Mouse (Mus musculus) stomach, embryonic 16.5 days (tissue): ENCODE measurements around the gene Vav3. TPM values are rescaled to one million over a fixed set of nuclear protein-coding genes. Genes with fewer than 3 reads are reported as not detected.
"Not testable (repeated sequence)": the region's sequence is repeated elsewhere in the genome, so short reads cannot be mapped to it uniquely, and the experiment has no call there.

Experiments
- ATAC-seq: fragments of 200-750 bp; cut with Nextera tagmentation; 2 replicates; pipeline ENCODE4 v1.8.0; 2017; ENCODE audit warnings: moderate number of reproducible peaks, moderate TSS enrichment; ENCODE audit not compliant: insufficient read depth, low FRiP score
- H3K27ac ChIP-seq: fragments of 300-500 bp; sonication (generic); 2 replicates; pipeline ENCODE4 v1.5.1; 2014; ENCODE audit warnings: low read length
- H3K27me3 ChIP-seq: fragments of 300-500 bp; sonication (generic); 2 replicates; pipeline ENCODE4 v1.6.1; 2014; ENCODE audit warnings: low read length, control low read depth, mixed read lengths; ENCODE audit not compliant: control insufficient read depth, insufficient read depth
- H3K36me3 ChIP-seq: fragments of 300-500 bp; sonication (generic); 2 replicates; pipeline ENCODE4 v1.6.1; 2014; ENCODE audit warnings: low read length; ENCODE audit not compliant: control insufficient read depth, insufficient read depth
- H3K4me1 ChIP-seq: fragments of 300-500 bp; sonication (generic); 2 replicates; pipeline ENCODE4 v1.6.1; 2014; ENCODE audit warnings: low read length, control low read depth, mixed read lengths; ENCODE audit not compliant: control insufficient read depth, insufficient read depth
- H3K4me2 ChIP-seq: fragments of 300-500 bp; sonication (generic); 2 replicates; pipeline ENCODE4 v1.6.1; 2014; ENCODE audit warnings: low read depth, low read length, mixed read lengths
- H3K4me3 ChIP-seq: fragments of 300-500 bp; sonication (generic); replicated peaks from 2 replicates; pipeline ENCODE4 v1.5.1; 2014; ENCODE audit warnings: mild to moderate bottlenecking, low read length
- H3K9ac ChIP-seq: fragments of 300-500 bp; sonication (generic); 2 replicates; pipeline ENCODE4 v1.6.1; 2014; ENCODE audit warnings: low read length
- H3K9me3 ChIP-seq: fragments of 300-500 bp; sonication (generic); replicated peaks from 2 replicates; pipeline ENCODE4 v1.6.1; 2016; ENCODE audit warnings: low read length, control low read depth; ENCODE audit not compliant: control insufficient read depth
- WGBS: fragments of 180-500 bp; shearing (Covaris S2); extraction: QIAGEN DNeasy Blood & Tissue Kit; methylation state at CpG from one replicate; pipeline ENCODE4 v1.1.7; 2014; 5-methylcytosine and 5-hydroxymethylcytosine counted together
- polyA plus RNA-seq: library from polyadenylated mRNA; unstranded; fragments of >200 nt; fragmentation: Nextera tagmentation; extraction: Ambion mirVana; gene quantifications from 2 replicates; pipeline ENCODE4 v1.2.1, GENCODE M21; 2015

Gene Vav3
- polyA plus RNA-seq, 1 experiment from 2014 or later = 20.5 TPM

GRCm38 (mm10) chr3:109446903-109447302, 106.5 kb downstream of the Vav3 start:
- 63% methylated on average over 4 of the region's 4 CpGs for WGBS
- H3K4me2 ChIP-seq = no peak overlapping the region
- H3K9ac ChIP-seq = no peak overlapping the region
- no peak overlapping the region for H3K4me3 ChIP-seq
- no peaks in the 10 kb centered on the region for H3K4me1 ChIP-seq
- no peak overlapping the region for H3K27ac ChIP-seq
- no peaks in the 10 kb centered on the region for H3K9me3 ChIP-seq
- no peak for ATAC-seq
- no peaks in the 10 kb centered on the region for H3K27me3 ChIP-seq
- no peaks in the 10 kb centered on the region for H3K36me3 ChIP-seq

- H3K27ac ChIP-seq, ATAC-seq: not testable (repeated sequence)
- 76% methylated on average over 5 of the region's 5 CpGs for WGBS
Observed at GRCm38 (mm10) chr3:109448249-109448648, 107.8 kb downstream of the Vav3 start.

GRCm38 (mm10) chr3:109451966-109452365, 111.5 kb downstream of the Vav3 start:
- ATAC-seq = no peak
- Histone ChIP-seq H3K27ac (no peak overlapping the region), H3K4me1 (no peaks in the 10 kb centered on the region), H3K27me3 (no peaks in the 10 kb centered on the region), H3K4me3 (no peak overlapping the region), H3K36me3 (no peaks in the 10 kb centered on the region), H3K9me3 (no peaks in the 10 kb centered on the region), H3K9ac (no peak overlapping the region), H3K4me2 (no peak overlapping the region)
- WGBS = 50% methylated on average over 2 of the region's 2 CpGs

More at GRCm38 (mm10) chr3:109448249-109448648, 107.8 kb downstream of the Vav3 start:
- not testable (repeated sequence) for H3K9ac ChIP-seq, H3K4me3 ChIP-seq, H3K27me3 ChIP-seq, H3K36me3 ChIP-seq, H3K4me1 ChIP-seq, H3K4me2 ChIP-seq, H3K9me3 ChIP-seq

GRCm38 (mm10) chr3:109454633-109455032, 114.2 kb downstream of the Vav3 start:
- H3K4me2 ChIP-seq = no peak overlapping the region
- H3K27me3 ChIP-seq = no peaks in the 10 kb centered on the region
- H3K9me3 ChIP-seq = no peaks in the 10 kb centered on the region
- H3K4me1 ChIP-seq = no peaks in the 10 kb centered on the region
- no peak overlapping the region for H3K4me3 ChIP-seq
- 36% methylated on average over 1 of the region's 1 CpGs for WGBS
- H3K9ac ChIP-seq = no peak overlapping the region
- ATAC-seq = no peak
- no peak overlapping the region for H3K27ac ChIP-seq
- no peaks in the 10 kb centered on the region for H3K36me3 ChIP-seq

GRCm38 (mm10) chr3:109456340-109456739, 115.9 kb downstream of the Vav3 start:
- ATAC-seq = no peak
- 70% methylated on average over 1 of the region's 1 CpGs for WGBS
- Histone ChIP-seq H3K4me2 (no peak overlapping the region), H3K4me1 (no peaks in the 10 kb centered on the region), H3K4me3 (no peak overlapping the region), H3K36me3 (no peaks in the 10 kb centered on the region), H3K9me3 (no peaks in the 10 kb centered on the region), H3K9ac (no peak overlapping the region), H3K27ac (no peak overlapping the region), H3K27me3 (no peaks in the 10 kb centered on the region)

- WGBS = 81% methylated on average over 6 of the region's 6 CpGs
- no peak overlapping the region for H3K27ac ChIP-seq
- H3K27me3 ChIP-seq = no peaks in the 10 kb centered on the region
- H3K9ac ChIP-seq = no peak overlapping the region
- no peaks in the 10 kb centered on the region for H3K4me1 ChIP-seq
- no peak overlapping the region for H3K4me3 ChIP-seq
- H3K36me3 ChIP-seq = no peaks in the 10 kb centered on the region
- H3K9me3 ChIP-seq = no peaks in the 10 kb centered on the region
- ATAC-seq = no peak
- no peak overlapping the region for H3K4me2 ChIP-seq
Observed at GRCm38 (mm10) chr3:109463684-109464083, 123.2 kb downstream of the Vav3 start.

GRCm38 (mm10) chr3:109464600-109464999, 124.1 kb downstream of the Vav3 start:
- Histone ChIP-seq H3K4me3 (no peak overlapping the region), H3K4me1 (no peaks in the 10 kb centered on the region), H3K9ac (no peak overlapping the region), H3K4me2 (no peak overlapping the region), H3K27ac (no peak overlapping the region), H3K9me3 (no peaks in the 10 kb centered on the region), H3K27me3 (no peaks in the 10 kb centered on the region), H3K36me3 (no peaks in the 10 kb centered on the region)
- WGBS = 61% methylated on average over 8 of the region's 8 CpGs
- no peak for ATAC-seq

GRCm38 (mm10) chr3:109466541-109466940, 126.1 kb downstream of the Vav3 start:
- no peak overlapping the region for H3K4me3 ChIP-seq
- no peak for ATAC-seq
- H3K27ac ChIP-seq = no peak overlapping the region
- no peaks in the 10 kb centered on the region for H3K9me3 ChIP-seq
- H3K9ac ChIP-seq = no peak overlapping the region
- no peaks in the 10 kb centered on the region for H3K4me1 ChIP-seq
- H3K36me3 ChIP-seq = no peaks in the 10 kb centered on the region
- H3K4me2 ChIP-seq = no peak overlapping the region
- no peaks in the 10 kb centered on the region for H3K27me3 ChIP-seq

- no peak overlapping the region for H3K27ac ChIP-seq
- H3K4me3 ChIP-seq = no peak overlapping the region
- H3K9ac ChIP-seq = no peak overlapping the region
- 61% methylated on average over 4 of the region's 4 CpGs for WGBS
- H3K27me3 ChIP-seq = no peaks in the 10 kb centered on the region
- H3K4me1 ChIP-seq = no peaks in the 10 kb centered on the region
- no peak overlapping the region for H3K4me2 ChIP-seq
- no peak for ATAC-seq
- H3K9me3 ChIP-seq = no peaks in the 10 kb centered on the region
- no peaks in the 10 kb centered on the region for H3K36me3 ChIP-seq
Observed at GRCm38 (mm10) chr3:109467288-109467687, 126.8 kb downstream of the Vav3 start.

- 65% methylated on average over 3 of the region's 3 CpGs for WGBS
- Histone ChIP-seq H3K9ac (no peak overlapping the region), H3K9me3 (no peaks in the 10 kb centered on the region), H3K4me3 (no peak overlapping the region), H3K4me1 (no peaks in the 10 kb centered on the region), H3K4me2 (no peak overlapping the region), H3K27ac (no peak overlapping the region), H3K36me3 (no peaks in the 10 kb centered on the region), H3K27me3 (no peaks in the 10 kb centered on the region)
- no peak for ATAC-seq
Observed at GRCm38 (mm10) chr3:109469465-109469864, 129.0 kb downstream of the Vav3 start.
